Mouse (Mus musculus) ES-Bruce4 (cell line): ENCODE data around the gene Dtx3l.

Experiments
- EP300 ChIP-seq: IDR thresholded peaks from 2 replicates; pipeline ENCODE4 v1.6.1; 2011; ENCODE audit warnings: low read depth, low read length; ENCODE audit not compliant: insufficient read depth
- POLR2A ChIP-seq: IDR thresholded peaks from one replicate; pipeline ENCODE4 v1.8.1; 2011; ENCODE audit warnings: low read length; ENCODE audit not compliant: insufficient read depth

GRCm38 (mm10) chr16:35921676-35922235 lies 17.2 kb downstream of the Dtx3l start:
- no peak for TF ChIP-seq POLR2A
- TF ChIP-seq EP300 = no peak
